Mouse (Mus musculus) v-Abl transformed pro-B cells (cell line): ENCODE results near the gene Abcc8.

Source experiments
- in situ Hi-C, 2 experiments: fragments of 400-800 bp; cut with MboI; formaldehyde crosslinking; loops; one replicate each; pipeline ENCODE4 v1.15.1; 2025; ENCODE audit not compliant: unreplicated experiment in 2 of 2

The Abcc8 gene

DNA sequence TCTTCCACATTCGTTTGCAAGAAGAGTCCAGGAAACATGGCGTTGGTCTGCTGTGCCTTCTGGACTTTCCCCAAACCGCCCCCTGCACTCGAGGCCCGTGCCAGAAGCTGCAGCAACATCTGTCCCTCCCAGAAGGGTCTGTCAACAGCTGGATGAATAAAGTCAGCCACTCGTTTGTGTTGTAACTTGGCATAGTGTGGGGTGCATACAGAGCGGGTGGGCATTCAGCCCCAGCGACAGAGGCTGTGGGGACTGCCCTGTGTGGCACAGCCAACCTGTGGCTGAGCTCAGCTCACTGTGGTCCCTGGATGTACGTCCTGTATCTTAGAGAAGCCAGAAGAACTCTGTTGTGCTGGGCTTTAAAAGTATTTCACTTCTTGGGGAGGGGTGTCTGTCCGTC lies 95.8 kb downstream of the Abcc8 start:
- in situ Hi-C loops: loop anchor here (25.0 kb wide), 2 partner anchors 678 to 1078 kb away; partner anchors contain the start of gene Saa2 (in 1 of the 2)

DNA sequence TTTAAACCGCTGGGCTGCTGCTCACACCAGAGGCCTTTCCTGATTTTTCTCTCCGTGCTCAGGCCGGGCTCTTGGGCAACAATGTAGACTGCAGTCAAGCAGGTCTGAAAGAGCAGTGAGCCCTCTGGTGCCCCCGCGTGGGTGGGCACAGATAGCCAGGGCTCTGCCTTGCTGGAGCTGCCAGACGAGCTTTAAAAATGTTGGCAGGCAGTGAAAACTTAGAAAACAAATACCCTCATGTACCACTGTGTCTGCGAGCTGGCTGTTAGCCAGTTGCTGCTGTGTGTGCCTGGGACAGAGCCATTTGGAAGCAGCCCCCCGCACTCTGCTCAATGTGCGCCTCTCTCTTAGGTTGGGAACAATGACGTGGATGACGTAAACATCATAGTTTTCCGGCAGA lies 102.2 kb downstream of the Abcc8 start:
- in situ Hi-C loops: loop anchor here (25.0 kb wide), 2 partner anchors 685 to 1085 kb away; partner anchors contain the start of gene Saa2 (in 1 of the 2)

DNA sequence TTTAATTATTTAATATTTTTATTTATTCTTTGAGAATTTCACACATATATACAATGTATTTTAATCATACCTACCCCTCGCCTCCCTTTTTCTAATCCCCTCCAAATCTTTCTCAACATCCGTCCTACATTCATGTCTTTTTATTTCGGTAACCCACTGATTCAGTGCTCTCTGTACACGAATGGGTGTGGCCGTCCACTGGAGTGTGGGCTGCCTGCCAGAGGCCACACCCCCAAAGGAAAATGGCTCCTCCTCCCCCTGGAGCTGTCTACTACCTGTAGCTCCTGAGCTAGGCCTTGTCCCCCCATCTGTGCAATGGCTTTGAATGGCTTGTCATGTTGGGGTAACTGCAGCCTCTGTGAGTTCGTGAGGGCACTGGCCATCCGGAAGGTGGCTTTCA lies 103.0 kb downstream of the Abcc8 start:
- in situ Hi-C loops: loop anchor here (25.0 kb wide), 2 partner anchors 685 to 1085 kb away; partner anchors contain the start of gene Saa2 (in 1 of the 2)

DNA sequence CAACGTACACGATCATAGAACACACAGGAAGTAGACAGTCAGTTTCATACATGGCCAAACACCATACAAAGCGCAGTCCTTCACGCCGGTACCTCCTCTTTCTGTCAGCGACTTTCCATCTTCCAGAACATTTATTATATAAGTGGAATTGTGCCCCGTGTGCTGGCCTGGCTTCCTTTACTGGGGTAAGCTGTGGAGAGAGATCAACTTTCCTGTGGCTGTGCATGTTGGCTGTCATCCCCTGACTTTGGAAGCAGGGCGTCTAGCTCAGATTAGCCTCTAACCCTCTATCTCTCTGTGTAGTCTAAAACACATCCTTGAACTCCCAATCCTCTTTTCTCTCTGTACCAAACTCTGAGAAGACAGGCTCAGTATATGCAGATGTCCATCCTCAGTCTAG lies 111.0 kb downstream of the Abcc8 start:
- in situ Hi-C loops: no loop called here

DNA sequence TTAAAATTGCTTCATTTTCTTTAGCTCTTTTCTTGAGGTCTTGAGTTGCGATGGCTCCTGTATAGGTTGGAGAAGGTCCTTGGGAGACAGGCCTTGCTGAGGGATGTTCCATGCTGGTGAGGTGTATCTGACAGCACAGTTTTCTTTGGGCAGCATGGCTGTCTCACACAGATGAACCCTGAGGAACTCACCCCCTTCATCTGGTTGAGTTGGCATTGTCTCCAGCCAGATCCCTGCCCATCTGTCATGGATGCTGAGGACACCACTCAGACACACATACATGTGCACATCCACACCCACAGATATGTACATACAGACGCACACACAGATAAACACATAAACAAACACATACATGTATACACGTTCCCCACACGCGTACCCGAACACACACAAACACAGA lies 116.5 kb downstream of the Abcc8 start:
- in situ Hi-C loops: no loop called here

DNA sequence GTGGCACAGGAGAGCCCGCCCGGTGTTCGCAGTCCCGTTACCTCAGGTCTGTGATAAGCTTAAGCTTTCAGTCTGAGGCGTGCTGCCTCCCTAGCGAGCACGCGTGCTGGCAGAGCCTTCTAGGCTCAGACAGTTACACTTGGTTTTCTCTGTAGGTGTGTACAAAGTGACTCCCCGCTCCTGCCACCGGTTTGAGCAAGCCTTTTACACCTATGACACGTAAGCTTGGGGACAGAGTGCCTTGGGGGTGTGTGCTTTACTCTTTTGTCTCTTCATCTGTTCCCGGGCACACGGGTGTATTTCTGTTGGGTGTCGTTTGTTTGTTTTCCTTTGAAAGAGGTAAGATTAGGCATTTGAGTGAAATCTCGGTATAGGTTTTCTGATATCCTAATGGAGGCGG lies 118.2 kb downstream of the Abcc8 start:
- in situ Hi-C loops: no loop called here

DNA sequence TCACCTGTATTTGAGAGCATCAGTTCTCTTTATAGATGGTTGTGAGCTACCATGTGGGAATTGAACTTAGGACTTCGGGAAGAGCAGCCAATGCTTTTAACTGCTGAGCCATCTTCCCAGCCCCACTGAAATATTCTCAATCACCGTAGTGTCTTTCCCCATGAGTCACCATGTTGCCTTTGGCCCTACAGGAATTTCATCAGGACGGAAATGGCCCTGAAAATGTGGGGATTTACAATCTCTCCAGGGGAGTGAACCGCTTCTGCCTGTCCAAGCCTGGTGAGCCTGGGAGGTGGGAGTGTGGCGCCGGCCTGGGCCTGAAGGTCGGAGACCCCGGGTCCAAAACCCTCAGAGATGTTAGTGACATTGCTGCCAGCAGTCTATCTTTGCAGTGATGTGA lies 119.1 kb downstream of the Abcc8 start:
- in situ Hi-C loops: no loop called here

DNA sequence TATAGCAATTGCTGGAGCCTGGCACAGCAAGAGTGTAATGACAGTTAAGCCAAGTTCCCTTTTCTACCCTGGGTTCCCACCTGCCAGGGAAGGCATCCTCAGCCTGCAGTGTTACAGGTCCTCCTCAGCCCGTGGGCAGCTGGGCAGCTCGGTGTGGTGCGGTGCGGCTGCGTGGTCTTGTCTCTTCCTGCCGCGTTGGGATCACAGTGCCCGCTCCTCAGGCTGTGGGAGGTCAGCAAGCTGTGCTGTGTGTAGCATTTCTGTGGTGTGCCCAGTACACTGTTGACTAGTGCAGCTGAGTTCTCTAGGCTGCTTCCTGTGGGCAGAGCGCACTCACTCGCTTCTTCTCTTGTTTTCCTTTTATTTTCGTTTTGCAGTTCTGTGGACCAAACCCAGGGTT lies 121.0 kb downstream of the Abcc8 start:
- in situ Hi-C loops: no loop called here
